Mouse (Mus musculus) lung, postnatal 10 days (tissue): ENCODE measurements around the gene Olfr1355.
"Not testable (repeated sequence)": the region's sequence is repeated elsewhere in the genome, so short reads cannot be mapped to it uniquely, and the experiment has no call there.

Source experiments
- DNase-seq: peaks from one replicate; pipeline ENCODE4 v3.0.0; 2021

Olfr1355 gene

GRCm38 (mm10) chr10:78875240-78875639 lies at the start of gene Olfr1355:
Gene Olfr1355, plus strand, starts transcription at chr10:78875540.
- DNase-seq, result no peak

- DNase-seq, result not testable (repeated sequence)
Observed at GRCm38 (mm10) chr10:78840456-78840855, 34.9 kb upstream of the Olfr1355 start.

- no peak for DNase-seq
Observed at GRCm38 (mm10) chr10:78852066-78852465, 23.3 kb upstream of the Olfr1355 start, which contains the start of gene Olfr1356. Gene Olfr1356, minus strand, starts transcription at chr10:78852166.

- not testable (repeated sequence) for DNase-seq
Observed at GRCm38 (mm10) chr10:78912871-78913270, 37.5 kb downstream of the Olfr1355 start, which contains the start of gene Olfr1354. Gene Olfr1354, plus strand, starts transcription at chr10:78913171.
